Mouse (Mus musculus): ENCODE results near the gene Gng12.
"Not testable (repeated sequence)": the region's sequence is repeated elsewhere in the genome, so short reads cannot be mapped to it uniquely, and the experiment has no call there.

The Gng12 gene

DNA sequence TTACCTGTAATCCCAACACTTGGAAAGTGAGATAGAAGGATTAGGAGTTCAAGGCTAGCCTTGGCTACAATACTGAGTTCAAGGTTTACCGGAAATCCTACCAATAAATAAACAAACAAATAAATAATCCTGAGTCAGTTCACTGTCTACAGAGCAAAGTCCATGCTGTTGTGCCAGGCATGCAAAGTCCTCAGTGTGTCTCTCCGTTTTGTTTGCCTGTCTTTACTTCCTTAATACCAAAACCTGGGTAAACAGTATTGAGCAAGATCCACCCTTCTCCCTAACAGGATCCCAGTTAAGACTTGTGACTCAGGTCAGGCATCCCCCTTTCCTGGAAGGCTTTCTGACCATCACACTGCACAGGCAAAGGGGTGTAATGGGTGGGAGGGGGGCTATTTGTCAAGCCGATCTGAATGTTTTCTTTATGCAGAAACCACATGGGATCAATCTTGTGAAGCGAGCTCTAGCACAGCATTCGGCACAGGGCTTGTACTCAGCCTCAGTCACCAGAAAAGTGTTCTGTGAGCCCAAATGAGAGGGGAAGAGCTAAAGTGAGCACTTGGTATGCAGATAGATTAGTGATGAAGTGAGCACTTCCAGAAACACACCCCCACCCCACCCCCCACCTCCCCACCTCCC lies 133.2 kb downstream of the Gng12 start:
- no peak for DNase-seq (ENCODE audit: low read depth, low spot score)

DNA sequence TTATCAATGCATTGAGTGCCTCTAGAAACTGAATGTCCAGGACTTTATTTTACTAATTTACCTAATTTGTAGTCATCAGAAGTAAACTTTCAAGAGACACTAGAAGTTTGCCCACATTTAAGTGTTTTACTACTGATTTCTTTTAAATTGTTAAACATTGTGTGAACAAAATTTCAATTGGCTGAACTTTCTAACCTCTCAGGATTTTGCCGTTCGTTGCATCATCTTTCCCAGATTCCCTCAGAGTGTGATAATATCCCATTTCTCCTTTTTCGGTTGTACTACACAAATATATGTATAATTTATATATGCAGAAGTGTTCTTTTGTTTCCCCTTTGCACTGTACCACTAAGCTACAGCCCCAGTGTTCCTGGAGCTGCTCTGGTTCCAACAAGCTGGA lies 133.8 kb downstream of the Gng12 start:
- DNase-seq (ENCODE audit: low read depth, low spot score) = no peak

DNA sequence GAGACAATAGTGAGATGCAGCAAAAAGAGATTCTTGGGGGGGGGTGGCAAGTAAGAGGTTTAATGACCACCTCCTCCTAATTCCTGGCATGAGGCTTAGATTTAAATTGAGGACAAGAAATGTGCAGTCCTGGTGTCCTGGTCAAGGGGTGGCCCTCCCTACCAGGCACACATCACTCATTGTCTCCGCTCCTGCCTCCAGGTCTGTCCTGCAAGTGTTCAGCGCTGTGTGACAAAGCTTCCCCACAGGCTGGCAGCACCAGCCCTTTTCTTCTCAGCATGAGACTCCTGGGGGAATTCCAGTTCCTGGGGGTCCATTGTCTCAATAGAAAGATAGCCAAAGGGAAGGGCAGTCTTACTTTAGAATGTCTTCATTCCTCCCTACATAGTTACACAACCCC lies 134.2 kb downstream of the Gng12 start:
- no peak for DNase-seq (ENCODE audit: low read depth, low spot score)

DNA sequence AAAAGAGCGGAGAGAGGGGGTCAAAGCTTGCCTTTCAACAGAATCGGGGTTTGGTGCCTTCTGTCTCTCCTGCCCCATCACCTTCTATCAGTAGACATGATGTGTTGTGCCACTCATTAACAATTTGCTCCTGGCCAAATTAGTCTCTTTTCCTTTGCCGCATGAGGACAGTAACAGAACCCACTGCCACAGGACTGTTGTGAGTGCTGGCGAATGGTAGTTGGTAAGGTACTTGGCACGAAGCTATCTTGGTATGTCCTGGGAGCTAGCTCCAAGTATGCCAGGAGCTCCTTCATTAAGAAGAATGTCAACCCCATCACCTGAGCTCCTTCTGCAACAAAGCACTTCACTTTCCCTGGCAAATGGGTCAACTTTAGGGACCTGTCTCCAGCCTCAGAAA lies 134.6 kb downstream of the Gng12 start:
- no peak for DNase-seq (ENCODE audit: low read depth, low spot score)

DNA sequence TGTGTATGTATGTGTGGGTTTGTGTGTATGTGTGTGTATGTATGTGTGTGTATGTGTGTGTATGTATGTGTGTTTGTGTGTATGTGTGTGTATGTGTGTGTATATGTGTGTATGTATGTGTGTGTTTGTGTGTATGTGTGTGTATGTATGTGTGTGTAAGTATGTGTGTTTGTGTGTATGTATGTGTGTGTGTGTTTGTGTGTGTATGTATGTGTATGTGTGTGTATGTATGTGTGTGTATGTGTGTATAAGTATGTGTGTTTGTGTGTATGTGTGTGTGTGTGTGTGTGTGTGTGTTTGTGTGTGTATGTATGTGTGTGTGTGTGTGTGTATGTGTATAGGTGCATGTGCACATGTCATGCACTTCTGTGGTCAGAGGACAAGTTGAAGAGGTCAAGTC lies 136.4 kb downstream of the Gng12 start:
- not testable (repeated sequence) for DNase-seq (ENCODE audit: low read depth, low spot score)

DNA sequence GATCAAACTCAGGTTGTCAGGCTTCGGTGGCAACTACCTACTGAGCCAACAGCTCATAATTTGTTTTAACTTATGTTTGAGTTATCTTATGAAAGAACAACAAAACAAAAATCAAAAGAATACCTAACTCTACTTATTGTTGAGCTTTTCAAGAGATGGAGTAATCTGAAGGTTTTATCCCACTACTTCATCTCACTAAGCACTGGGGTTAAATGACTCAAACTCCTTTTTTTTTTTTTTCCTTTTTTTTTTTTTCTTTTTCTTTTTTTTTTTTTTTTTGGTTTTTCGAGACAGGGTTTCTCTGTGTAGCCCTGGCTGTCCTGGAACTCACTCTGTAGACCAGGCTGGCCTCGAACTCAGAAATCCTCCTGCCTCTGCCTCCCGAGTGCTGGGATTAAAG lies 136.8 kb downstream of the Gng12 start:
- DNase-seq (ENCODE audit: low read depth, low spot score) = not testable (repeated sequence)

DNA sequence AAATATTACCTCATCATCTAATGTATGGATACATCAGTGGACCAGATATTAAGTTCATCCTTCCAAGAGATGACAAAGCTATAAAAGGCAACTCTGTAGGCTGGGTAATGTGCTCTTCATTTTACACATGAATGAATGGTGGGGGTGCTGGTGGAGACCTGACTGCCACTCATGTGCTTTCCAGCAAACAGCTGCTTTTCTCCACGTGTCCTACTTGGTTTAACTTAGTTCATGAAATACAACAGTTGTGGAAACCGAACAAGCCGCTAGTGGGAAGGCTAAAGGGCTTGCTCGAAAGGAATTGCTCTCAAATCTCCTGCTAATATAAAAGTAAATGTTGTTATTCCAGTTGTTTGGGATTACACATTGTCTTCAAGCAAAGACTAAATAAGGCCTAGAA lies 137.4 kb downstream of the Gng12 start:
- no peak for DNase-seq (ENCODE audit: low read depth, low spot score)

DNA sequence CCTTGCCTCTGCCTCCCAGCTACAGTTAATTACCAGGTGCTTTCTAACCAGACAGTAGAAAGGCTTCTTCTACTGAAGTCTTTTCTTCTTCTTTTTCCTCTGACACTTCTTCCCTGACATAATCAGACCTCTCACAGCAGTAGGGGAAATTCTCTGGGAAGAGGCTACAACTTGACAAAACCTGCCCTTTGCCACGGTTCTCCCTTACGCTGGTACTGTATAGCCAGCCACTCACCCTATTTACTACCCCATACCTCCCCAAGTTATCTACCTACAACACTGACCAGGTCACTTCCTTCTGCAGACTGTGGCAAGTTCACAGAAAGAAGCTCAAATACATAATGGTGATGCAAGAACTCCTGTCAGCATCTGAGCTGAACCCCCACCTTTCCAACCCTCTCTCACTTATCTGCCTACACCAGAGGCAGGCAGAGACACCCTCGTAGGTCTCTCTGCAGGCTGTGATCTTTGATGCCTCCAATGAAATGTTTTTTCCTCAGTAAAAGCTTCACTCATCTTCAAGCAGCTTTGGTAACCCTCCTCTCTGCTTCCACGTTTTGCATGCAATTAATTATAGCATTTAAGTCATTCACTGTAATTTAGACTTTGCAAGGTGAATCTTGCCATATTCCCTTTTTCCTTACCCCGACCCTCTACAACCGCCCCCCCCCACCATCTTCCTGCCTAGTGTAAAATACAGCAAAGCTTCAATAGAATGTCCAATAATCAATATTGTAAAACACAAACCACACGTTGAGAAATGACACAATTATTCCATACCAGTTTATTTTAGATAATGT lies 138.3 kb downstream of the Gng12 start:
- DNase-seq (ENCODE audit: low read depth, low spot score) = no peak

DNA sequence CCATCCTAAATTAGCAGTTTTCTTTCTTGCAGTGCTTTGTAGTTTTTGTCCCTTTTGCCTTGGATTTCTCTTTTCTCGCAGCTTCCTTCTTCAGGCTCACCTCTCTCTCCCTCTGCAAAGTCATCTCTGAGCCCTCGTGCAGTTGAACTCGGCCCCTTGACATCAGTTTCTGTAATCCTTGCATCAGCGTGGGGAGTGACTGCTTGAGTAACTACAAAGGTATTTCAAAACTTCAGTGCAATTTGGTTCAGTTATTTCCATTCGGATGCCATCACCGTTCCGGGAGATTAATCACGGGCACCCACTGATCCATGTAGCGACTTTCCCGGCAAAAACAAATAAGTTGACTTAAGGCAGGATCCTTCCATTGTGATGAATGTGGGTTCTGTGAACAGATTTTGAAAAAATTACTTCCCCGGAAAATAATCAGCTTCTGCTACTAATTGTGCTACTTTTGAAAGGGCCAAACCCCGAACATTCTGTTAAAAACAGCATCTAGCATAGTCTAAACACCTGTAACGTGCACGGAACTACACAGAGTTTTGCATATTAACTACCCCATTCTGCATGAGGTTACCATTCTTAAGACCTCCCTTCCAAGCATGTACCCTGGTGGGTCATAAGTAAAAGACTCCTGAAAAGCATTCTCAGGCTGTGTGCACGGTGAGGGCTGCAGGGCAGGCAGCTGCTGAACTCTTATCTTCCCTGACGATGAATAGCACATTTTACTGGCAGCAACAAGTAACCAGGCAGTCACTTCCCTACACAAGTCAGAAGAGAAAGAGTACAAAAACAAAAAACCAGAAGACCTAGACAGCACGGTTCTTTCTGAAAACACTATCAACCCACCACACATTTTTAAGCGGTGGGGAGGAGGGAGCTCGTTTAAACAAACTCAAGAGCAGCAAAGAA lies 139.4 kb downstream of the Gng12 start:
- DNase-seq (ENCODE audit: low read depth, low spot score) = no peak

DNA sequence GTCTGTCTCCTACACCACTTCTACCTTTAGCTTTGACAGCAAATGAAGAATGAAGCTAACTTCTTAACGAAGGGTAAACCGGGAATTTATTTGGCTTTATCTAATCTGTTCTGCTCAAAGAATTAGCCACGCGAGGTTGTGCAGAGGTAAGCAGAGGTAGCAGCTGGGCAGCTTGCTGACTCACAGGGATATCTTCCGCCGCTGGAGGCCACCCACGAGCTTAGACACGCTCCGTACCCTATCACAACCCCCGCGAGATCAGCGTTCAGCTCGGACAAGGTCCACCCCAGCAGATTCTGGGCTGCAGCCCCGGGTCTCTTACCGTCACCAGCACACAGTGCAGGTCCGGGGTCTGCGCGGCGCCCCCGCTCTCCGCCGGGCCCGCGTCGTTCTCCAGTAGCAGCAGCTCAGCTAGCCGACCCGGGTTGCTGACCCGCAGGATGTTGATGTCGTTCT lies 140.2 kb downstream of the Gng12 start:
- peak; percentile 87 for DNase-seq (ENCODE audit: low read depth, low spot score)

DNA sequence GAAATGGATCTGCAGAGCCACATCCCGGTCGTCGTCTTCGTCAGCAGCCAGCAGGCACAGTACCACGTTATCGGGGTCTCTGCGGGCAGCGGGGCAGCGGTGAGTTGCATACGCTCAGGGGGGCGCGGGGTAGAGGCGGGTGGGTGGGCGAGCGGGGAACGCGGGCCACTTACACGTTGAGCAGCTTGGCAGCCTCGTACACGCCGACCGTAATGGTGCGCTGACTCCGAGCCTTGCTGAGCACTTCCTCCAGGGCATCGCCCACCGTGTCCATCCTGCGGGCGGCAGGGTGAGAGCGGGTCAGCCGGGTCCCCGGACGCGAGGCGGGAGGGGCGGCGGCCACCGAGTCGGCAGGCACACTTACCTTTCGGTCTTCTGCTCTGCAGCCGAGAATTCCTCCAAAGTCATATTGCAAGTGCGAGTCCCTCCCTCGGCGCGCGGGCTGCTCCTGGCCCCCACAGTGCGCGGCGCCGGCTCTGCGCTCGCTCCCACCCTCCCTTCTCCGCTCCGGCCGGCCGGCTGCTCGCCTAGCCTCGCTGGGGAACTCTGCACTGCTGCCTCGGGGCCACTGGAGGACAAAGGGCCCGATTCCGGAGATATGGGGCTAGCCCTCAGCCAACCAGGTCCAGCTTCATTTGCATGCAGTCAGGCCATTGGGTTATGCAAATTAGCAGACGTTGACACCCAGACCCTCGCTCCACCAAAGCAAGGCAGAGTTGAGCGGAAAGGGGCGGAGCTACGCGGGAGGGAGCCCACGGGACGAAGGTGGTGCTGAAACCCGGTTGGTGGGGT lies 140.8 kb downstream of the Gng12 start, which contains the start of gene Gadd45a:
Gene Gadd45a, minus strand, starts transcription at position 621 of the 792 bp plus-strand sequence.
- peak; percentile 98 for DNase-seq (ENCODE audit: low read depth, low spot score)

DNA sequence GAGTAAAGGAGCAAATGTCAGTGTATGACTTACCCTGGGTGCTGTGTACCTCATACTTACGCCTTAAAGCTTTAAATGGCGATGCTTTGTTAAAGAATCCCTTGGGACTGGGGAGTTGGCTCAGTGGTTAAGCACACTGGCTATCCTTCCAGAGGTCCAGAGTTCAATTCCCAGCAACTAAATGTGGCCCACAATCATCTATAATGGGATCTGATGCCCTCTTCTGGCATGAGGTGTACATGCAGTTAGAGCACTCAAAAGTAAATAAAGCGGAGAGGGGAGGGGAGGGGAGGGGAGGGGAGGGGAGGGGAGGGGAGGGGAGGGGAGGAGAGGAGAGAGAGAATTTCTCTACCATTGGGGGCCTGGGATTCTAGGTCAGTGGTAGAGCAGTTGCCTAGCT lies 142.8 kb downstream of the Gng12 start:
- no peak for DNase-seq (ENCODE audit: low read depth, low spot score)

DNA sequence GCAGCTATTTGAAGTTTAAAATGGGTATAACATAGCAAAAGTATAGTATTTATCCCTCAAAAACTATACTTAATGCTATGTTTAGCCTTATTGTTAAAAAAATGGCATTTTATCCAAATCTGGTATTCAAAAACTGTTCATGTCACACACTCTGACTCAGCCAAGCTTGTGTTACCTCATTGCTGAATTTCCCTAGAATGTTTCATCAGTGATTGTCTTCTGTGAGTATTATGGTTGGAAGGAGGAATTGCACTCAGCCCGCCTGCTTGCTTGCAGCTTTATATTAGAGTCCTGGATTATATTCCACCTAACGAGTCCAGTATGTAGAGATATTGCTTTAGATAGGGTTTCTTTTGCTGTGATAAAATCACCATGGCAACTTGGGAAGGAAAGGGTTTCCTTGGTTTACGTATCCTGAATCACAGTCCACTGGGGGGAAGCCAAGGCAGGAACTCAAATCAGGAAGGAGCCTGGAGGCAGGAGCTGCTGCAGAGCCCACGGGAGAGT lies 144.8 kb downstream of the Gng12 start:
- DNase-seq (ENCODE audit: low read depth, low spot score) = no peak

DNA sequence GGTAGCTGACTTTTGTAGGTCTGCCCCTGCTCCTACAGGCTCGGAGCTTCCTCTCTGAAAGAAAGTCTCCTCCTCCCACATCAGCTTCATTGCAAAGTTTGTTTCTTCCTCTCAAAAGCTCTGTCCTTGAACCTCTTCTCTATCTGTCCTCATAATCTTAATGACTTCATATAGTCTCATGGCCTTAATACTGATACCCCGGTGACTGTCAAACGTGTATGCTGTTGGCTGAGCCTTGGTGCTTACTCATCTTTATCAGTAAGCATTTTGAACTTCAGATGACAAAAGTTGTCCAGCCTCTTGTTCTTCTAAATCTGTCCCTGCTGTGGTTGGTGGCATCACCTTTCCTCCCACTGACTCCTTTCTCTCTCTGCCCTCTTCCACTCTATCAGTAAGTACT lies 149.2 kb downstream of the Gng12 start:
- no peak for DNase-seq (ENCODE audit: low read depth, low spot score)

DNA sequence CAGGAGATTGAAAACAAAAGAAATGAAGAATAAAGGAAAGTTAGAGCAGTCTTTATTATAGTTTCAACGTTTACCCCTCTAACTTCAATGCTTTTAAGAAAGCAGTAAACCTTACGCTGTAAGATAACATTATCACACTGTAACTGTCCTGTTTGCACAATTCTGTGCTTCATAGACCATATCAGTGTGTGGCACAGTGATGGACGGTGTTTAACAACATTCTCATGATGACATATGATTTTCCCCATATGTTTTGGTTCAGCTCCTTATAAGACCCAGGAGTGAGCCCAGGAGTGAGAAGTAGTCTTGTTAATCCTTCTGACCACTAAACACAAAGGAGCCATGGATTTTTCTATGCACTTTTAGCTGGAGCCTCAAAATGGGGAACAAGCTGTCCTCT lies 150.7 kb downstream of the Gng12 start:
- DNase-seq (ENCODE audit: low read depth, low spot score) = no peak

DNA sequence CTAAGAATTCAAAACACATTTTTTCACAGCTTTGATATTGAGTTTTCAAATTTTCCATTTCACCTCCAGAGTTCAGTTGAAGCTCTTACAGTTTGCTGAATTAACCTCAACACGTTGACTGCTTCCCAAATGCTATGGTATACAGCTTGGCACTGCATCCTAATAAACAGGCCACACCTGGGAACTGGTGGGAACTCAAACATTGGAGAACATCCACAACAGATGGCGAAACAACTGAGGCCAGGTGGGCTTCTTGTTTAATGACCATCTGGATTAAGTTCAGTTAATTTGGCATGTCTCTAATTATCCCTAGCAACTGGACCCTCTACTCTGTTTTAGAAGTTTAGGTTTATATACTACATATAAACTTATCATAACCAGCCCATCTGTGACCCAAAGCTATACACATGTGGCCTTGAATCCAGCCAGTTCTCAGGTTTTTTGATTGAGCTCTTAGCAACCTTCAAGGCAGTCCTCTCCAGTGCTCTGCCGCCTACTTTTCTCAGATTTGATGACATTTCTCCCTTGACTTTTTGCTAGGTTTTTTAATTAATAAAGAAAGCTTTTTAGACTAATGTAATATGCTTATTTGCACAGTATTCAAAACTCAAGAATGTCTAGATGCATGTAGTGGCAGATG lies 152.0 kb downstream of the Gng12 start:
- no peak for DNase-seq (ENCODE audit: low read depth, low spot score)

DNA sequence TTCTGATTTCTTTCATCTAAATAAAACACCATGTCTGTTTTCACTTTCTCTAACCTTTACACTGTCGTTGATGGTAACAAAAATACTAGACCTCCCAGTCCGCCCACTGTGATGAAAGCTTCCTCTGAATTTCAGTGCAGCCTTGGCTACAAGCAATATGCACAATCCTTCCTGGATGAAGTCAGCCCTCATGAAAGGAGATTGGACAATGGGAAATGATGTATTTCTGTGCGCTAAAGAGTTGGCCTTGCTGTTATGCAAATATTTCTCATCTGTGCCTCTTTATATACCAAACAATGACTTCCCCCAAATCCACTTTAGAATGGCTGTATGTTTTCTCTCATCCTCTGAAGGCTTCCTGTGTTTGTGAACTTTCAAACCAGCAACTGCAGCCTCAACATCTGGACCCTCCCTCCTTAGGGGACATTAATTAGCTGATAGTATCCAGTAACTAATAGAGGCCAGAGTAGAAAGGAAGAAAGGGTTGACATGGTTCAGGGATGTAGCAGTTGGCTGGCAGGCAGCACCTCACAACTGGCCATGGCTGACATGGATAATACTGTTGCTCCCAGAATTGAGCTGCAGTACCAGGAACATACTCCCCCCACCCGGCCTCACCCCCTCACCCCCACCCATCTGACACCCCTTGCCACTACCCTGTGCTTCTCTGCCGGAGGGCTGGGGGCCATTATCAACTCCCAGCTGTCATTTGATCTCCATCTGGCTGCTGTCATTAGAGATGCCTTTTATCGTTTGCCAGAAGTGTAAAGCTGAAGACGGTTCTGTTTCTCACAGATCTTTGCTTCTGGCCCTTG lies 152.9 kb downstream of the Gng12 start:
- no peak for DNase-seq (ENCODE audit: low read depth, low spot score)

DNA sequence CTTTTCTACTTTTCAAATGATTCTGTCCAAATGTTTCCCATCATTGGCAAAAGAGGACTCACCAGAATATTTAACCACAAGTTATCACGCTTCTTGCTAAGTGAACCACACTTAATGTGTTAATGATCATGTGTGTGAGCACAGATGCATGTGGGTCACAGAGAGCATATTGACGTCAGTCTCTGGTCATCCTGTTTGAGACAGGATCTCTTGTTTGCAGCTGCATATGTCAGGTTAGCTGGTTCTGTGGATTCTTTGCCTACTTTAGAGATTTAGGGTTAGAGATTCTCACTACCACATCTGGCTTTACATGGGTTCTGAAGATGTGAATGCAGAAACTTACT lies 153.5 kb downstream of the Gng12 start:
- DNase-seq (ENCODE audit: low read depth, low spot score) = no peak

DNA sequence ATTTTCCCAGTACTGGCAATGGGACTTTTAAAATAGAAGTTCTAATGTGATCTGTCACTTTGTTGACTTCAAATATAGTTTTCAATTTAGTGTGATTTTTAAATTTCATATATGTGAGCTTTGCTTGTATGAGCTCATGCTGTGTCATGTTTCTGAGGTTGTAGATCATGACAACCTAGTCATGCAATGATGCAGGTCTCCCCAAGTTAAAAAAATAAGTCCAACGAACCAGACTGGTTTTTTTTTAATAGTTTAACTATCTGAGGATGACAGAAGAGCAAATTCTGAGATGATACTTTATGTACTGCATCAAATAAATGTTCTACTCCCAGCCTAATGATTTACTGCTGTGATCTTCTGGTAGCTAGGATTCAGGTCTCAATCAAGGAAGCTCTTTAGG lies 153.9 kb downstream of the Gng12 start:
- no peak for DNase-seq (ENCODE audit: low read depth, low spot score)
